Comparison of ENCODE assay signal across 31 mouse cellular contexts in the genomic region with DNA sequence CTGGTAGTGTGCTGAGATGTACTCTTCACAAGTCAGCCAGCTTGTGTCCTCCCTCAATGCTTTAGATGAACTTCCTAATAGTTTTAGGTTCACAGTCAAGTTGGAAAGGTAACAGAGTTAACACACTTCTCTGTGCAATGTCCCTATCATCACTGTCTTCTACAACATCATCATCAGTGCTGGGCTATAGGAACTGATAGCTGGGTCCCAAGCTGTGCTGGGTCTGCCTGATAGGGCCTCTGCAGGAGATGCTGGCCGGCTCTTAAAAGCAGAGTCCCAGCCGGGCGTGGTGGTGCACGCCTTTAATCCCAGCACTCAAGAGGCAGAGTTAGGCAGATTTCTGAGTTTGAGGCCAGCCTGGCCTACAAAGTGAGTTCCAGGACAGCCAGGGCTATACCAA.
"Had no signal": no experiment of that assay in that cellular context is flagged by ENCODE, and none has a peak within 500 bp of the region (broad histone marks: within the 10 kb centered on the region; RNA-seq: fewer than 3 reads in every experiment).

No protein-coding gene starts in this region.

- H3K27me3 ChIP-seq: heart, embryonic 12.5 days; heart, embryonic 13.5 days; heart, embryonic 15.5 days; hindbrain, embryonic 12.5 days; hindbrain, embryonic 13.5 days; hindbrain, embryonic 15.5 days; intestine, embryonic 15.5 days; kidney, embryonic 15.5 days had no signal

- H3K9me3 ChIP-seq: heart, embryonic 10.5 days; heart, embryonic 12.5 days; heart, embryonic 13.5 days; heart, embryonic 15.5 days; hindbrain, embryonic 10.5 days; hindbrain, embryonic 12.5 days; hindbrain, embryonic 13.5 days; hindbrain, embryonic 15.5 days; intestine, embryonic 15.5 days; kidney, embryonic 15.5 days had no signal

- ATAC-seq: hindbrain, embryonic 16.5 days; hindbrain, postnatal 0 days; inflammation-experienced regulatory T-cells, adult 6 months; intestine, embryonic 15.5 days; intestine, embryonic 16.5 days; intestine, postnatal 0 days had no signal

- H3K4me1 ChIP-seq: heart, embryonic 10.5 days; heart, embryonic 13.5 days; hindbrain, embryonic 12.5 days; hindbrain, embryonic 13.5 days; hindbrain, embryonic 15.5 days; intestine, embryonic 15.5 days; kidney, embryonic 15.5 days had no signal

- H3K27ac ChIP-seq: heart, embryonic 10.5 days; heart, embryonic 13.5 days; heart, embryonic 15.5 days; hindbrain, embryonic 12.5 days; hindbrain, embryonic 13.5 days; hindbrain, embryonic 14.5 days; hindbrain, embryonic 15.5 days; hindbrain, postnatal 0 days; intestine, embryonic 15.5 days; kidney, embryonic 15.5 days; kidney, postnatal 0 days; layer of hippocampus, adult 2 months had no signal

- H3K36me3 ChIP-seq: heart, embryonic 10.5 days; heart, embryonic 12.5 days; heart, embryonic 13.5 days; heart, embryonic 15.5 days; hindbrain, embryonic 10.5 days; hindbrain, embryonic 12.5 days; hindbrain, embryonic 13.5 days; hindbrain, embryonic 15.5 days; intestine, embryonic 15.5 days; kidney, embryonic 15.5 days had no signal

- DNase-seq: heart, postnatal 10 days; heart, postnatal 14 days; heart, postnatal 36 days; heart, postnatal 4 days; kidney, adult 11 months; kidney, adult 18-20 months; kidney, adult 8-10 months; kidney, adult 9 months; kidney, postnatal 10 days; kidney, postnatal 14 days; kidney, postnatal 25 days; kidney, postnatal 4 days; layer of hippocampus, adult 9-11 months had no signal

- H3K9ac ChIP-seq: heart, embryonic 12.5 days; heart, embryonic 13.5 days; heart, embryonic 15.5 days; hindbrain, embryonic 12.5 days; hindbrain, embryonic 13.5 days; hindbrain, embryonic 14.5 days; hindbrain, embryonic 15.5 days; intestine, embryonic 15.5 days; kidney, embryonic 15.5 days had no signal

- H3K4me3 ChIP-seq: heart, embryonic 10.5 days; heart, embryonic 12.5 days; heart, embryonic 13.5 days; heart, embryonic 15.5 days; hindbrain, embryonic 10.5 days; hindbrain, embryonic 12.5 days; hindbrain, embryonic 13.5 days; hindbrain, embryonic 15.5 days; intestine, embryonic 15.5 days; kidney, embryonic 15.5 days; layer of hippocampus, adult 2 months had no signal
